Mouse (Mus musculus) kidney, adult 2 months (tissue): ENCODE measurements at regions not wholly inside any gene's neighbourhood (a gene's known extent, or its start where the extent isn't known, plus 50 kb on each side); places are given as distances from the start of the nearest gene placed in this dataset.
A peak's percentile ranks its signal among the peaks of the same experiment; 100 is the strongest.

ENCODE experiments used
- DNase-seq: peaks from one replicate; pipeline ENCODE4 v3.0.0; 2021
- H3K27ac ChIP-seq: fragments of 200-500 bp; 2 replicates; pipeline ENCODE4 v1.5.1; 2012; ENCODE audit warnings: low read depth, low read length, control low read depth, inconsistent platforms; ENCODE audit not compliant: insufficient read depth
- H3K27me3 ChIP-seq: fragments of 200-500 bp; replicated peaks from 2 replicates; pipeline ENCODE4 v1.6.1; 2012; ENCODE audit warnings: mild to moderate bottlenecking, moderate library complexity, low read length, inconsistent platforms; ENCODE audit not compliant: control insufficient read depth, insufficient read depth
- H3K36me3 ChIP-seq: fragments of 200-500 bp; 2 replicates; pipeline ENCODE4 v1.6.1; 2012; ENCODE audit warnings: mild to moderate bottlenecking, moderate library complexity, low read length, inconsistent platforms; ENCODE audit not compliant: control insufficient read depth, insufficient read depth
- H3K4me1 ChIP-seq: fragments of 200-500 bp; 2 replicates; pipeline ENCODE4 v1.6.1; 2011; ENCODE audit warnings: low read length; ENCODE audit not compliant: control insufficient read depth, insufficient read depth
- H3K4me3 ChIP-seq: fragments of 200-500 bp; 2 replicates; pipeline ENCODE4 v1.5.1; 2011; ENCODE audit warnings: mild to moderate bottlenecking, low read depth, low read length, control low read depth; ENCODE audit not compliant: insufficient read depth
- CTCF ChIP-seq: fragments of 200-500 bp; conservative IDR thresholded peaks from 2 replicates; pipeline ENCODE4 v1.5.1; 2011; ENCODE audit warnings: low read depth, mild to moderate bottlenecking, control low read depth, low read length, moderate library complexity, mixed read lengths; ENCODE audit not compliant: insufficient read depth, insufficient read length
- POLR2A ChIP-seq: fragments of 200-500 bp; IDR thresholded peaks from one replicate; pipeline ENCODE4 v1.6.1; 2011; ENCODE audit warnings: low read depth, low read length, control low read depth
- WGBS: fragments of 180-500 bp; shearing (Covaris S2); methylation state at CpG from one replicate; pipeline ENCODE4 v1.1.7; 2018; 5-methylcytosine and 5-hydroxymethylcytosine counted together

DNA sequence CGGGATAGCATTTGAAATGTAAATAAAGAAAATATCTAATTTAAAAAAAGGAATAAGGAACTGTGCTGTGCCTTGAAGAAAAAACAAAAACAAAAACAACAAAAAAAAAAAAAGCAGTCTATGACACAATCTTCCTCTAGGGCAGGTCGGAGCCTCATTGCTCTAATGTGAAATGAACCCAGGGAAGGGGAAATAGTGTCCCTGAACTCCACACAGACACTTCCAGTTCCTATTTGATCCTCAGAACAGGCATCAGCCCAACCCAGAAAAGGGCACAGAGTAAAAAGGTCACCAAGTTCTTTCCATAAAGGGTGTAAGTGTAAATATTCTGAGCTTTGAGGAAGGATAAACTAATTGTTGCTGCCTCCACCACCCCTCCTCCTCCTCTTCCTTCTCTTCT is 250.2 kb upstream of the Fggy start:
- Histone ChIP-seq H3K4me1 (peaks cover 17% of the 10 kb centered on the region; the same call in 1 of the 2 replicates), H3K4me3 (no peak overlapping the region), H3K27ac (no peak overlapping the region), H3K27me3 (no peaks in the 10 kb centered on the region; the same call in 1 of the 2 replicates), H3K36me3 (no peaks in the 10 kb centered on the region)
- DNase-seq = no peak
- WGBS = 87% methylated on average over 2 of the region's 2 CpGs
- TF ChIP-seq POLR2A (no peak), CTCF (no peak)

DNA sequence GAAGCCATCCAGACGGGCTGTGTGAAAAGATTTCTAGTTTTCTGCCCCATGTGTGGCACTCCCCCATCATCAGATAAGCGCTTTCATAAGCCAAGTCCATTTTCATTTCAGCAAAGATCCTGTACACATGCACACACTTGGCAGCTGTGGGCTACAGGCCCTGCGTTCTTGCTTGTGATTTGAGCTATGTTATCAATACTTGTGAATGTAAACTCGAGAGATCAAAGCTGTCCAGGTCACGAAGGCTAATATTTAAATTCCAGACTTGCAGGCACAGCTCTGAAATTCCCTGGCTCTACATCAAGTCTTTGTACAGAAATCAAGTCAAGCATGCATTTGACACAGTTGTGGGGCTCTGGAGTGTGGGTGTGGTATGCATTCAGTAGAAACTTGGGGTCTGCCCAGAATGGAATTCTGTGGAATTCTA is 248.8 kb upstream of the Fggy start:
- Histone ChIP-seq H3K4me3 (no peak overlapping the region), H3K27me3 (no peaks in the 10 kb centered on the region; the same call in 1 of the 2 replicates), H3K4me1 (peaks cover 12% of the 10 kb centered on the region; the same call in 1 of the 2 replicates), H3K27ac (no peak overlapping the region), H3K36me3 (no peaks in the 10 kb centered on the region)
- 53% methylated on average over 5 of the region's 5 CpGs for WGBS
- DNase-seq = no peak
- TF ChIP-seq CTCF = no peak
- TF ChIP-seq POLR2A = no peak

DNA sequence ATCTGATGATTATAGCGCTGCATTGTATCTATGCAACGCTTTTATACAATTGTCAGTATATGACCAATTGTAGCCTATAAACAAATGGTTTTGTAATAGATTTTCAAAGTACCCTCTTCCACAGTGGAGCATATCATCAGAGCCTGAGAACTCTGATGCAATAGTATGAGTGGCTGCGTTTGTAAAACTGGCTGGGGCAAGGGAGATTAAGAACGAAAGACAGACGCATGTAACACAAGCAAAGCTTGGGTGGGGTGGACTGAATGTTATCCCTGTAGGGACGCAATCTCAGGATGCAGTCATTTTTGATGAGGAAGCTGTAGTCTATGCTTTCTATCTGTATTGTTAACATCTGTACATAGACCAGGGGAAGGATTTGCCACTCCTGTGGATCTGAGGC is 246.9 kb upstream of the Fggy start:
- Histone ChIP-seq H3K4me1 (0 out of 2 replicates have a peak, but pooled peaks cover 3% of the 10 kb centered on the region), H3K27ac (no peak overlapping the region), H3K27me3 (no peaks in the 10 kb centered on the region; the same call in 1 of the 2 replicates), H3K4me3 (no peak overlapping the region), H3K36me3 (no peaks in the 10 kb centered on the region)
- 94% methylated on average over 6 of the region's 6 CpGs for WGBS
- no peak for TF ChIP-seq CTCF
- no peak for TF ChIP-seq POLR2A
- DNase-seq = no peak

GRCm38 (mm10) chr4:95317821-95318290 is 239.5 kb upstream of the Fggy start:
- H3K4me3 ChIP-seq = no peak overlapping the region
- no peak overlapping the region for H3K27ac ChIP-seq
- H3K27me3 ChIP-seq = no peaks in the 10 kb centered on the region
- DNase-seq = peak; percentile 52
- TF ChIP-seq CTCF = no peak
- no peak for TF ChIP-seq POLR2A
- H3K36me3 ChIP-seq = no peaks in the 10 kb centered on the region
- 56% methylated on average over 3 of the region's 3 CpGs for WGBS
- H3K4me1 ChIP-seq = no peaks in the 10 kb centered on the region

- 85% methylated on average over 1 of the region's 1 CpGs for WGBS
- Histone ChIP-seq H3K4me3 (no peak overlapping the region), H3K4me1 (no peaks in the 10 kb centered on the region), H3K27ac (no peak overlapping the region), H3K36me3 (no peaks in the 10 kb centered on the region), H3K27me3 (no peaks in the 10 kb centered on the region)
- no peak for TF ChIP-seq POLR2A
- TF ChIP-seq CTCF = no peak
- DNase-seq = no peak
Observed at GRCm38 (mm10) chr4:95318561-95318960, 238.7 kb upstream of the Fggy start.

DNA sequence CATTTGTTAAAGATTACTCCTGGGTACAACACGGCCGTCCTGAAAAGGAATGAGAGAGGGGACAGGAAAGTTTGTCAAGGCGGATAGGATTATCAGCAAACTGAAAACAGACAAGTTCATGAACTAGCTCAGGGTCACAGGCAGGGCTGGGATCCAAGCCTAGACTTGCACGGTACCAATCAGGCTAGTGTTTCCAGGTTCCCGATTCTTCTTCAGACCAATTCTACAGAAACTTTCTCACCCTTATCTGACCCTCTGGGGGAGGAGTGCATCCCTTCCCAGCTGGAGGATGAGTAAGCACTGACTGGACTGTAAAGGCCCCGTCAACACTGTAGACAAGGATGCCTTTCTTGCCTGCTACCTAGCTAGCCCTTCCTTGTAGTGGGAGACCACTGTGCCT is 238.3 kb upstream of the Fggy start:
- H3K4me3 ChIP-seq = no peak overlapping the region
- 45% methylated on average over 6 of the region's 6 CpGs for WGBS
- TF ChIP-seq CTCF = no peak
- no peak for TF ChIP-seq POLR2A
- no peak for DNase-seq
- H3K27ac ChIP-seq = no peak overlapping the region
- no peaks in the 10 kb centered on the region for H3K4me1 ChIP-seq
- H3K36me3 ChIP-seq = no peaks in the 10 kb centered on the region
- H3K27me3 ChIP-seq = no peaks in the 10 kb centered on the region

DNA sequence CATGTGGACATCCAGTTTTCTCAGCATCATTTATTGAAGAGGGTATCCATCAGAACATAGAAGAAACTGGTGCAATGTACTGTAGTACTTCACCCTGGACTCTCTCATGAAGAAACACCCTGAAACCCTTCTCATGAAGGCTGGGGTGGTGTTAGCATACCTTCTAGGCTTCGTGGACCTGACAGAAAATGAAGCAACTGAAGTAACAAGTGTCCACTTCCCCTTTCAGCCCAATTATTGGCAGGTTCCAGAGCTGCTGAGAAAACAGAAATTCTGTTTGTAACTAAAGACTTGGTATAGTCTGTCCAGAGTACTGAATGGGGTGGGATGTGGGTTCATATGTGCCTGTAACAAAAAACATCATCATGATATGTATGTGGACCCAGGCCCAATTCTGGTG is 231.4 kb upstream of the Fggy start:
- Histone ChIP-seq H3K27ac (no peak overlapping the region), H3K4me3 (no peak overlapping the region), H3K4me1 (no peaks in the 10 kb centered on the region), H3K27me3 (no peaks in the 10 kb centered on the region), H3K36me3 (no peaks in the 10 kb centered on the region)
- TF ChIP-seq CTCF (no peak), POLR2A (no peak)
- no peak for DNase-seq
- 68% methylated on average over 1 of the region's 1 CpGs for WGBS

DNA sequence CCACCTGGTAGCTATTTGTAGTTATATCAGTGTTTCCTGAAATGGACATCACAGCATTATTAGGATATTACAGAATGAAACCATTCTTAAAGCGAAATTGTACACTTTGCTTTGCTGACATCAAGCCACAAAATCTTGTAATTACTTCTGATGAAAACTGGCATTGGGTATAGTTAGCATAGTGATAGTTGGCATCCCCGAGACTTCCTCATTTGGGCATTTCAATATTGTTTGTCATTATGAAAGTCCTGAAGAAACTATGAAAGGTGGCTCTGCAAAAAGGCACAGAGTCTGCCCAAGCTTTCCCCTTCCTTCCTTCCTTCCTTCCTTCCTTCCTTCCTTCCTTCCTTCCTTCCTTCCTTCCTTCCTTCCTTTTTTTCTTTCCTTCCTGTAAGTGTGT is 217.5 kb upstream of the Fggy start:
- H3K4me3 ChIP-seq = no peak overlapping the region
- H3K4me1 ChIP-seq = no peaks in the 10 kb centered on the region
- no peaks in the 10 kb centered on the region for H3K27me3 ChIP-seq
- WGBS = 95% methylated on average over 2 of the region's 2 CpGs
- no peak for DNase-seq
- H3K27ac ChIP-seq = no peak overlapping the region
- TF ChIP-seq POLR2A = no peak
- no peak for TF ChIP-seq CTCF
- H3K36me3 ChIP-seq = no peaks in the 10 kb centered on the region
